Mouse (Mus musculus): Measurements from ENCODE around the gene Hsd17b3. TPM values are rescaled to one million over a fixed set of nuclear protein-coding genes. Genes with fewer than 3 reads are reported as not detected.

The Hsd17b3 gene
- total and polyA plus RNA-seq, 2 experiments from 2014 or later, result not detected

- H3K27me3 ChIP-seq (ENCODE audit: control insufficient read depth, insufficient read depth, low read length), result no peaks in the 10 kb centered on the region
Observed at GRCm38 (mm10) chr13:64083331-64083730, 5.7 kb downstream of the Hsd17b3 start.

GRCm38 (mm10) chr13:64081012-64081919 lies 7.8 kb downstream of the Hsd17b3 start:
- no peak overlapping the region for H3K9ac ChIP-seq (replicated peaks; ENCODE audit: low read depth, low read length)
- TF ChIP-seq CTCF (IDR thresholded peaks at IDR 0.05; ENCODE audit: low read depth) (no peak), EP300 (IDR thresholded peaks at IDR 0.05; ENCODE audit: low read depth) (no peak)
- no peak overlapping the region for H3K4me2 ChIP-seq (ENCODE audit: low read depth, low read length)
- no peak overlapping the region for H3K27ac ChIP-seq (ENCODE audit: low read depth)
- no peaks in the 10 kb centered on the region for H3K9me3 ChIP-seq (replicated peaks; ENCODE audit: control insufficient read depth, low read length)
- no peaks in the 10 kb centered on the region for H3K4me1 ChIP-seq (ENCODE audit: control insufficient read depth, insufficient read depth)
- DNase-seq (ENCODE audit: low spot score) (no peak), ATAC-seq (ENCODE audit: insufficient read depth, low read depth) (no peak)
- H3K27me3 ChIP-seq (ENCODE audit: control insufficient read depth, insufficient read depth, low read length), result no peaks in the 10 kb centered on the region
- no peaks in the 10 kb centered on the region for H3K36me3 ChIP-seq (replicated peaks; ENCODE audit: control insufficient read depth, insufficient read depth, low read length)
- no peak overlapping the region for H3K4me3 ChIP-seq (ENCODE audit: low read depth, low read length)
- WGBS, result 41% methylated on average over 16 of the region's 16 CpGs

More at GRCm38 (mm10) chr13:64083331-64083730, 5.7 kb downstream of the Hsd17b3 start:
- Histone ChIP-seq H3K36me3 (replicated peaks; ENCODE audit: control insufficient read depth, insufficient read depth, low read length) (no peaks in the 10 kb centered on the region), H3K4me3 (ENCODE audit: low read depth, low read length) (no peak overlapping the region), H3K4me2 (ENCODE audit: low read depth, low read length) (no peak overlapping the region), H3K27ac (ENCODE audit: low read depth) (no peak overlapping the region), H3K4me1 (ENCODE audit: control insufficient read depth, insufficient read depth) (no peaks in the 10 kb centered on the region), H3K9me3 (replicated peaks; ENCODE audit: control insufficient read depth, low read length) (no peaks in the 10 kb centered on the region), H3K9ac (replicated peaks; ENCODE audit: low read depth, low read length) (no peak overlapping the region)
- DNase-seq (ENCODE audit: low spot score) (no peak), ATAC-seq (ENCODE audit: insufficient read depth, low read depth) (no peak)
- 85% methylated on average over 3 of the region's 3 CpGs for WGBS
- no peak for TF ChIP-seq EP300 (IDR thresholded peaks at IDR 0.05; ENCODE audit: low read depth)
- TF ChIP-seq CTCF (IDR thresholded peaks at IDR 0.05; ENCODE audit: low read depth), result no peak

DNA sequence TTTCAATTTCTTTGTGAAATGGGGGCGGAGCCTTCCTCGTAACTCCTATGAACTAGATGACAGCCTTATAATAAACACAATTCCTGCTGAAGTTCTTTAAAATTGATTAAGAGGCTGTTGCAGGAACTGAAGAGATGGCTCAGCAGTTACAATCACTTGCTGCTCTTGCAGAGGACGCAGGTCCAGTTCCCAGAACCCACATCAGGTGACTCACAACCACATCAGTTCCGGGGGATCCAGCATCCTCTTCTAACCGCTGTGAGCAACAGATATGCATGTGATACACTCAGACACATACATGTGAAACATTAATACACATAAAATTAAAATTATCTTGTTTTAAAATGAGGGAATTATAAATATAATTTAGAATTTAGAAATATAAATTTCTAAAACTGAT lies 11.4 kb downstream of the Hsd17b3 start:
- Histone ChIP-seq H3K4me1 (ENCODE audit: control insufficient read depth, insufficient read depth) (no peaks in the 10 kb centered on the region), H3K27me3 (ENCODE audit: control insufficient read depth, insufficient read depth, low read length) (no peaks in the 10 kb centered on the region), H3K9ac (replicated peaks; ENCODE audit: low read depth, low read length) (no peak overlapping the region), H3K4me2 (ENCODE audit: low read depth, low read length) (no peak overlapping the region), H3K4me3 (ENCODE audit: low read depth, low read length) (no peak overlapping the region), H3K9me3 (replicated peaks; ENCODE audit: control insufficient read depth, low read length) (no peaks in the 10 kb centered on the region), H3K27ac (ENCODE audit: low read depth) (no peak overlapping the region), H3K36me3 (replicated peaks; ENCODE audit: control insufficient read depth, insufficient read depth, low read length) (no peaks in the 10 kb centered on the region)
- 79% methylated on average over 5 of the region's 5 CpGs for WGBS
- ATAC-seq (ENCODE audit: insufficient read depth, low read depth) (no peak), DNase-seq (ENCODE audit: low spot score) (no peak)
- TF ChIP-seq EP300 (IDR thresholded peaks at IDR 0.05; ENCODE audit: low read depth) (no peak), CTCF (IDR thresholded peaks at IDR 0.05; ENCODE audit: low read depth) (no peak)

DNA sequence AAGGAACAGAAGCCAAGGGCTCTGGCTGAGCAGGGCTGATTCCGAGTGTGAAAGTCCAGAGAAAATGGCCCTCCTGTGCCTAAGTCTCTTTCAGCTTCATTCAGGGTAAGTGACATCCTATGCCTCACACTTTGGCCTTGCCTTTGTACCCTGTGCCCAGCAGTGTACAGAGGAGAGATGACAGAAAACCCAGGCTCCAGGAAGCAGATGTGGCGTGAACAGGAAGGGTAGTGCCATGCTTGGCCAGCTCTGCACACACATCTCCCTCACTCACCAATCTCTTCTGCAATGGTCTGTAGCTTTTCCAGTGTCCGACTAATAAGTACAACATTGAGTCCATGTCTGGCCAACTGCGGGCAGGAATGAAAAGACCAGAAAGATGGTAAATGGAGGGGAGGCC lies 13.0 kb downstream of the Hsd17b3 start:
- no peaks in the 10 kb centered on the region for H3K9me3 ChIP-seq (replicated peaks; ENCODE audit: control insufficient read depth, low read length)
- 87% methylated on average over 4 of the region's 4 CpGs for WGBS
- no peak for TF ChIP-seq EP300 (IDR thresholded peaks at IDR 0.05; ENCODE audit: low read depth)
- no peaks in the 10 kb centered on the region for H3K36me3 ChIP-seq (replicated peaks; ENCODE audit: control insufficient read depth, insufficient read depth, low read length)
- H3K27me3 ChIP-seq (ENCODE audit: control insufficient read depth, insufficient read depth, low read length), result no peaks in the 10 kb centered on the region
- no peak overlapping the region for H3K4me2 ChIP-seq (ENCODE audit: low read depth, low read length)
- no peak for ATAC-seq (ENCODE audit: insufficient read depth, low read depth)
- H3K27ac ChIP-seq (ENCODE audit: low read depth), result no peak overlapping the region
- no peaks in the 10 kb centered on the region for H3K4me1 ChIP-seq (ENCODE audit: control insufficient read depth, insufficient read depth)
- no peak overlapping the region for H3K4me3 ChIP-seq (ENCODE audit: low read depth, low read length)
- no peak overlapping the region for H3K9ac ChIP-seq (replicated peaks; ENCODE audit: low read depth, low read length)
- DNase-seq (ENCODE audit: low spot score), result no peak

DNA sequence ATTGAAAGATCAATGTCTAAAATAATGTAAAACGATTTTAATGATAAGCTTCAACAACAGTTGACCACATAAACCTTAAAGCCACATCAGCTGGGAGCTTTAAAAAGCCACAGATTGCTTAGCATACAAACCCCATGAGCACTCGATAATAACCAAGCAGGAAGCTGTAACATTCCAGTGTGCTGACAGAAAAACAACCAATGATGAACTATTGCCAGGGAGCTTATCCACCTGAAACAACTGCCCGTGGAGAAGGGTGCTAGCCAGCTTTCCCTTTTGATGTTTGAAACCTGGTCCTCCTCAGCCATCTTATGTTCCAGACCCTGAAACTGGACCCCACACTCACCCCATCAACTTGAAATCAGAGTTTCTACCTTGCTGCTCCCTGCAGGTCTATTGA lies 22.4 kb downstream of the Hsd17b3 start:
- no peaks in the 10 kb centered on the region for H3K27me3 ChIP-seq (ENCODE audit: control insufficient read depth, insufficient read depth, low read length)
- no peak overlapping the region for H3K9ac ChIP-seq (replicated peaks; ENCODE audit: low read depth, low read length)
- DNase-seq (ENCODE audit: low spot score) (no peak), ATAC-seq (ENCODE audit: insufficient read depth, low read depth) (no peak)
- no peak overlapping the region for H3K27ac ChIP-seq (ENCODE audit: low read depth)
- WGBS, result 11% methylated on average over 3 of the region's 3 CpGs
- no peak overlapping the region for H3K4me2 ChIP-seq (ENCODE audit: low read depth, low read length)
- H3K36me3 ChIP-seq (replicated peaks; ENCODE audit: control insufficient read depth, insufficient read depth, low read length), result no peaks in the 10 kb centered on the region
- TF ChIP-seq CTCF (IDR thresholded peaks at IDR 0.05; ENCODE audit: low read depth) (no peak), EP300 (IDR thresholded peaks at IDR 0.05; ENCODE audit: low read depth) (no peak)
- H3K4me3 ChIP-seq (ENCODE audit: low read depth, low read length), result no peak overlapping the region
- no peaks in the 10 kb centered on the region for H3K9me3 ChIP-seq (replicated peaks; ENCODE audit: control insufficient read depth, low read length)
- no peaks in the 10 kb centered on the region for H3K4me1 ChIP-seq (ENCODE audit: control insufficient read depth, insufficient read depth)

DNA sequence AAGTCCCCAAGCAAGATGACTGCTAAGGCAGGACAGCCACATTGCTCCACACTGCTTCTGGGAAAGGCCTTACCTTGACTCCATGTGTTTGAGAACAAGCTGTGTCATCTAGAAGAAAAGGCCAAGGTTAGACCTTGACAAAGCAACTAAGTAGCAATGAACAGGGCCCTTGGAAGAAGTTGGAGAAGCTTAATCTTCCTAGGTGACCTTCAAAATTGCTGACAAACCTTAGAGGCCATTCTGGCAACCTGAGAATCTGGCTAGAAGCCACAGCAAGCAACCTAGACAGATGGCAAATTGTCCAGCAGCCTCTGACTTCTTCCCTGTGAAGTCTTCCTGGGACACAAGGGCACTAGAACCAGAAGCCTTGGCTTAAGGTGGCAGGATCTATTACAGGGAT lies 24.8 kb downstream of the Hsd17b3 start:
- Histone ChIP-seq H3K36me3 (replicated peaks; ENCODE audit: control insufficient read depth, insufficient read depth, low read length) (no peaks in the 10 kb centered on the region), H3K27me3 (ENCODE audit: control insufficient read depth, insufficient read depth, low read length) (no peaks in the 10 kb centered on the region), H3K9ac (replicated peaks; ENCODE audit: low read depth, low read length) (no peak overlapping the region), H3K4me1 (ENCODE audit: control insufficient read depth, insufficient read depth) (no peaks in the 10 kb centered on the region), H3K27ac (ENCODE audit: low read depth) (no peak overlapping the region), H3K9me3 (replicated peaks; ENCODE audit: control insufficient read depth, low read length) (no peaks in the 10 kb centered on the region), H3K4me3 (ENCODE audit: low read depth, low read length) (no peak overlapping the region), H3K4me2 (ENCODE audit: low read depth, low read length) (no peak overlapping the region)
- TF ChIP-seq CTCF (IDR thresholded peaks at IDR 0.05; ENCODE audit: low read depth) (no peak), EP300 (IDR thresholded peaks at IDR 0.05; ENCODE audit: low read depth) (no peak)
- DNase-seq (ENCODE audit: low spot score) (no peak), ATAC-seq (ENCODE audit: insufficient read depth, low read depth) (no peak)
